Mouse (Mus musculus): ENCODE results near the gene Zfp592. TPM values are rescaled to one million over a fixed set of nuclear protein-coding genes. Genes with fewer than 3 reads are reported as not detected.

Gene Zfp592
- polyA plus RNA-seq (2015; fragmentation: Nextera tagmentation; extraction: Ambion mirVana): 6.3 and 6.5 TPM in 2 replicates

DNA sequence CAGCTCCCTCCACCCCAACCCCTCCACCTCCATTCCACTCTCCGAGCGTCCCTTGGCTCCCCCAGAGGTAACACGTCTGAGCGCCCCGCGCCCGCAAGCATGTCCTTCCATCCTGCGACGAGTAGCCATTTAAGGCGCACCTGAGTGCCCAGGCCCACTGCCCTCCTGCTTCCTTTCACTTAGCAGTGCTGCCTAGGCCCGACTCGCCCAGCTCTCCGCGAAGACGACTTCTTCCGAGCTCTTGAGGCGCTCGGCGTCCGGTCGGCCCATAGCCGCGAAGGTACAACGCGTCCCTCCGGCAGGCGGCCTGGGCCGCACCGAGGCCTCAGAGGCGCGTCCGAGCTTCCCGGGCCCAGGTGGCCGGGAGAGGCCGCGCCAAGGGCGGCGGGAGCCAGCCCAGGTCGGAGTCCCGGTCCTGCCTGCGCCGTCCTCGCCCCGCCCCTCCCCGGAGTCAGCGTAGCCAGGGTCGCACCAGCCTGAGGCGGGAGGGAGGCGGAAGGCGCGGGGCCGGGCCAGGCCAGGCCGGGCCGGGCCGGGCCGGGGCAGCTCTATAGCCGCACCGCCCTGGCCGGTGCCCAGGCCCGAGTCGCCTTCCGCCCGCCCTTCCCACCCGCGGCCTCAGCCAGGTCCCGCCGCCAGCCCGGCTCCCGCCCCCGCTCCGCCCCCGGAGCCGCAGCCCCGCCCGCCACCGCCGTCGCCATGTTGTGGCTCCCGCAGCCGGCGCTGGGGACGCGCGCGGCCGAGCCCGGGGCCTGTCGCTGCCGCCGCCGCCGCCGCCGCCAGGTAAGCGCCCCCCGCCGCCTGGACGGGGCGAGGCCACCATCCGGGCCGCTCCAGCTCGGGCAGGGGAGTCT, at the start of gene Zfp592:
Gene Zfp592, plus strand, starts transcription at position 702 of the 854 bp plus-strand sequence.

DNA sequence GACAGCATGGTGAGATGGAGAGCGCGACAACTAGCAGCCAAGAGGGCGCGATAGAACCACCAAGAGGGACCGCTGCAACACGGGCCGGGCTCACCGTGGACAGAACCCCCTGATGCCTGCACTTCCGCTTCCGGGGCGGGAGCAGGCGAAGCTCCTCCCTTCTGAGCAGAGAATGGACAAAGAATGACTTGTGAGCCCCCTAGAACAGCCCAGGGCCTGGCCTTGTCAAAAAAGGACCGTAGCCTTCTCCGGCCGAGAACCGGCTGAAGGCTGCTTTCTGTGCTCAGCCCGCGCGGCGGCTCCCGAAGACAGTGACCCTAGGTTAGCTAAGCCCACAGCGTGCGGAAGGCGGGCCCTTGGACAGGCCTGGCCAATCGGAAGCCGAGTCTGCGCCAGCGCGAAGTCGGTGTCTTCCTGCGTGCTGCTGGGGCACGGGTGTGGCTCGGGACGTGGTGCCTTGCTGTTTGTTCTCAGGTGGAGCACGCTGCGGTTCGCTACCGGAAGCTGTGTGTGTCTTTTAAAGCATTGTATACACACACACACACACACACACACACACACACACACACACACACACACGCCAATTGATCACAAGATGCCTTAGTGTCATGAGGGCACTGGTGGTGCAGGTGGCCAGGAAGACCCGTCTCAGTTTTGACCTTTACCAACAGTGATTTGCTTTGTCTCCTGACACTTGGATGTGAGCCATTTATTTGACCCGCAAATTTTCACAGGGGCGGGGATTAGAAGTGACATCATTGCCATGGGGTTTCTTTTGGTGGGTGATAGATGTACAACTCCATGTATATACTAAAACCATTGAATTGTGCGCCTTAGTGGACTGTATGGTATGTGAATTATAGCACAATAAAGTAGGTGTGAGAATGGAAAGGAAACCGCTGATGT, 45.8 kb upstream of the Zfp592 start, which contains the start of gene Sec11a:
Gene Sec11a, minus strand, starts transcription at position 336 of the 906 bp plus-strand sequence.

DNA sequence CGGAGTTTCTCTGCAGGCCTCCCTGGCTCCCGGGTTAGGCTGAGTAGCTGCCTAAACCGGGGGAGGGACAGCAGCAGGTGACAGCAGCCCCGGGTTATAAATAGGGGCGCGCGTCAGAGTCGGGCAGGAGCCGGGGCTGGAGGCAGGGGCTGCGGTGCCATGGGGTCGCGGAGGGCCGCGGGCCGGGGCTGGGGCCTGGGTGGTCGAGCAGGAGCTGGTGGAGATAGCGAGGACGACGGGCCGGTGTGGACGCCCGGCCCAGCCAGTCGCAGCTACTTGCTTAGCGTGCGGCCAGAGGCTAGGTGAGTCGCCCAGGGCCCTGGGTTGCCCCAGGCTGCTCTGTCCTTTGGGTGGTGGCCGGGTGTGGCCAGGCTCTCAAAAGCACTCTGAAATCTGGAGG, 64.0 kb downstream of the Zfp592 start, which contains the start of gene Alpk3:
Gene Alpk3, plus strand, starts transcription at position 130 of the 400 bp plus-strand sequence.

Other genes starting within 250 kb of the Zfp592 start
- 14.8 and 15.5 TPM in 2 replicates for gene Iqgap1, start 167.7 kb upstream of the Zfp592 start, polyA plus RNA-seq (2015; fragmentation: Nextera tagmentation; extraction: Ambion mirVana)
- gene Zscan2, start 132.8 kb upstream of the Zfp592 start, polyA plus RNA-seq (2015; fragmentation: Nextera tagmentation; extraction: Ambion mirVana): 2.1 and 2.7 TPM in 2 replicates
- 26.4 and 30.6 TPM in 2 replicates for gene Wdr73, start 92.4 kb upstream of the Zfp592 start, polyA plus RNA-seq (2015; fragmentation: Nextera tagmentation; extraction: Ambion mirVana)
- gene Nmb, start 88.6 kb upstream of the Zfp592 start, polyA plus RNA-seq (2015; fragmentation: Nextera tagmentation; extraction: Ambion mirVana): 12.7 and 13.0 TPM in 2 replicates
- gene Sec11a, start 45.9 kb upstream of the Zfp592 start, polyA plus RNA-seq (2015; fragmentation: Nextera tagmentation; extraction: Ambion mirVana): 137 and 142 TPM in 2 replicates
- gene Alpk3, start 63.9 kb downstream of the Zfp592 start, polyA plus RNA-seq (2015; fragmentation: Nextera tagmentation; extraction: Ambion mirVana): 0.11 and 0.18 TPM in 2 replicates
- gene Slc28a1, start 121.1 kb downstream of the Zfp592 start, polyA plus RNA-seq (2015; fragmentation: Nextera tagmentation; extraction: Ambion mirVana): 0.17 TPM in 1 of 2 replicates, not detected in the other
- gene Pde8a, start 219.9 kb downstream of the Zfp592 start, polyA plus RNA-seq (2015; fragmentation: Nextera tagmentation; extraction: Ambion mirVana): 1.8 and 2.1 TPM in 2 replicates